Mouse (Mus musculus): ENCODE measurements around the gene Thap7. TPM values are rescaled to one million over a fixed set of nuclear protein-coding genes. Genes with fewer than 3 reads are reported as not detected.
"Not testable (repeated sequence)": the region's sequence is repeated elsewhere in the genome, so short reads cannot be mapped to it uniquely, and the experiment has no call there.

Thap7 gene
- polyA plus RNA-seq, 1 experiment from 2014 or later: 37.0 TPM

GRCm38 (mm10) chr16:17508546-17509239 is 22.2 kb downstream of the Thap7 start, which contains the start of gene Lztr1:
TSS of gene Lztr1 (plus strand) at chr16:17508688.
- H3K9ac ChIP-seq: peak within 1 kb of the TSS; percentile 81
- no peaks in the 10 kb centered on the region for H3K9me3 ChIP-seq (replicated peaks)
- peaks cover 27% of the 10 kb centered on the region for H3K36me3 ChIP-seq
- WGBS: under 1% methylated on average over 50 of the region's 50 CpGs
- H3K4me1 ChIP-seq (replicated peaks): peaks cover 14% of the 10 kb centered on the region
- H3K27ac ChIP-seq (ENCODE audit: poor library complexity, severe bottlenecking): peak within 1 kb of the TSS; percentile 85
- peak; percentile 94 for ATAC-seq (ENCODE audit: insufficient number of reproducible peaks, low FRiP score)
- peaks cover 10% of the 10 kb centered on the region; the same call in 1 of the 2 replicates for H3K27me3 ChIP-seq (replicated peaks)
- H3K4me2 ChIP-seq: peak within 1 kb of the TSS; percentile 71
- H3K4me3 ChIP-seq: peak within 1 kb of the TSS; percentile 79

GRCm38 (mm10) chr16:17508031-17508430 is 22.9 kb downstream of the Thap7 start:
- Histone ChIP-seq H3K9ac (peak overlapping the region; percentile 81), H3K27ac (ENCODE audit: poor library complexity, severe bottlenecking) (peak overlapping the region; percentile 85), H3K36me3 (peaks cover 20% of the 10 kb centered on the region), H3K4me3 (peak overlapping the region; percentile 79), H3K4me1 (replicated peaks) (peaks cover 14% of the 10 kb centered on the region), H3K27me3 (replicated peaks) (peaks cover 16% of the 10 kb centered on the region; the same call in 1 of the 2 replicates), H3K4me2 (peak overlapping the region; percentile 71)
- H3K9me3 ChIP-seq (replicated peaks); ATAC-seq (ENCODE audit: insufficient number of reproducible peaks, low FRiP score): not testable (repeated sequence)
- WGBS: 32% methylated on average over 3 of the region's 3 CpGs

- no peak overlapping the region for H3K27ac ChIP-seq (ENCODE audit: poor library complexity, severe bottlenecking)
Observed at GRCm38 (mm10) chr16:17507018-17507552, 23.9 kb downstream of the Thap7 start.

GRCm38 (mm10) chr16:17502681-17503080 is 28.3 kb downstream of the Thap7 start:
- Histone ChIP-seq H3K4me1 (replicated peaks) (peaks cover 12% of the 10 kb centered on the region), H3K9me3 (replicated peaks) (no peaks in the 10 kb centered on the region), H3K36me3 (no peaks in the 10 kb centered on the region), H3K27ac (ENCODE audit: poor library complexity, severe bottlenecking) (no peak overlapping the region), H3K27me3 (replicated peaks) (peaks cover 16% of the 10 kb centered on the region), H3K9ac (no peak overlapping the region), H3K4me2 (no peak overlapping the region), H3K4me3 (no peak overlapping the region)
- 70% methylated on average over 4 of the region's 4 CpGs for WGBS
- ATAC-seq (ENCODE audit: insufficient number of reproducible peaks, low FRiP score): no peak

More at GRCm38 (mm10) chr16:17507018-17507552, 23.9 kb downstream of the Thap7 start:
- H3K9me3 ChIP-seq (replicated peaks): no peaks in the 10 kb centered on the region
- H3K27me3 ChIP-seq (replicated peaks): peaks cover 16% of the 10 kb centered on the region; the same call in 1 of the 2 replicates
- H3K4me3 ChIP-seq: no peak overlapping the region
- H3K36me3 ChIP-seq: peaks cover 11% of the 10 kb centered on the region
- no peak for ATAC-seq (ENCODE audit: insufficient number of reproducible peaks, low FRiP score)
- no peak overlapping the region for H3K4me2 ChIP-seq
- 0 out of 2 replicates have a peak overlapping the region, but pooled peaks have one; percentile 26 for H3K9ac ChIP-seq
- peaks cover 22% of the 10 kb centered on the region for H3K4me1 ChIP-seq (replicated peaks)
- WGBS: 79% methylated on average over 5 of the region's 5 CpGs

- Histone ChIP-seq H3K4me1 (replicated peaks) (peaks cover 20% of the 10 kb centered on the region), H3K27ac (ENCODE audit: poor library complexity, severe bottlenecking) (no peak overlapping the region), H3K4me2 (no peak overlapping the region), H3K9ac (no peak overlapping the region), H3K4me3 (no peak overlapping the region), H3K9me3 (replicated peaks) (no peaks in the 10 kb centered on the region), H3K36me3 (no peaks in the 10 kb centered on the region), H3K27me3 (replicated peaks) (peaks cover 10% of the 10 kb centered on the region; the same call in 1 of the 2 replicates)
- peak; percentile 46; the same call in 1 of the 2 replicates for ATAC-seq (ENCODE audit: insufficient number of reproducible peaks, low FRiP score)
- 33% methylated on average over 10 of the region's 10 CpGs for WGBS
Observed at GRCm38 (mm10) chr16:17499249-17499883, 31.6 kb downstream of the Thap7 start.

GRCm38 (mm10) chr16:17496499-17497305 is 34.2 kb downstream of the Thap7 start:
- peaks cover 13% of the 10 kb centered on the region for H3K4me1 ChIP-seq (replicated peaks)
- H3K4me2 ChIP-seq: no peak overlapping the region
- H3K36me3 ChIP-seq: no peaks in the 10 kb centered on the region
- no peak overlapping the region for H3K4me3 ChIP-seq
- peaks cover 3% of the 10 kb centered on the region for H3K27me3 ChIP-seq (replicated peaks)
- WGBS: 49% methylated on average over 2 of the region's 2 CpGs
- 0 out of 2 replicates have a peak, but pooled peaks have one; percentile 30 for ATAC-seq (ENCODE audit: insufficient number of reproducible peaks, low FRiP score)
- H3K9me3 ChIP-seq (replicated peaks): no peaks in the 10 kb centered on the region
- no peak overlapping the region for H3K27ac ChIP-seq (ENCODE audit: poor library complexity, severe bottlenecking)
- no peak overlapping the region for H3K9ac ChIP-seq

- H3K4me3 ChIP-seq: no peak overlapping the region
- no peak overlapping the region for H3K9ac ChIP-seq
- ATAC-seq (ENCODE audit: insufficient number of reproducible peaks, low FRiP score): no peak
- no peak overlapping the region for H3K27ac ChIP-seq (ENCODE audit: poor library complexity, severe bottlenecking)
- no peaks in the 10 kb centered on the region for H3K9me3 ChIP-seq (replicated peaks)
- peaks cover 24% of the 10 kb centered on the region for H3K27me3 ChIP-seq (replicated peaks)
- H3K4me2 ChIP-seq: no peak overlapping the region
- H3K4me1 ChIP-seq (replicated peaks): peaks cover 35% of the 10 kb centered on the region
- 64% methylated on average over 5 of the region's 5 CpGs for WGBS
- peaks cover 7% of the 10 kb centered on the region; the same call in 1 of the 2 replicates for H3K36me3 ChIP-seq
Observed at GRCm38 (mm10) chr16:17491896-17492561, 38.9 kb downstream of the Thap7 start.

- WGBS: 75% methylated on average over 5 of the region's 5 CpGs
- Histone ChIP-seq H3K27ac (ENCODE audit: poor library complexity, severe bottlenecking) (no peak overlapping the region), H3K9me3 (replicated peaks) (no peaks in the 10 kb centered on the region)
Observed at GRCm38 (mm10) chr16:17491154-17491553, 39.8 kb downstream of the Thap7 start.

GRCm38 (mm10) chr16:17489469-17490111 is 41.3 kb downstream of the Thap7 start, which contains the start of gene Aifm3:
TSS of gene Aifm3 (plus strand) at chr16:17489611.
- Histone ChIP-seq H3K27me3 (replicated peaks) (peaks cover 24% of the 10 kb centered on the region), H3K9me3 (replicated peaks) (no peaks in the 10 kb centered on the region)
- 1% methylated on average over 47 of the region's 47 CpGs for WGBS

More at GRCm38 (mm10) chr16:17491154-17491553, 39.8 kb downstream of the Thap7 start:
- no peak for ATAC-seq (ENCODE audit: insufficient number of reproducible peaks, low FRiP score)
- Histone ChIP-seq H3K4me2 (no peak overlapping the region), H3K27me3 (replicated peaks) (peaks cover 24% of the 10 kb centered on the region), H3K9ac (no peak overlapping the region), H3K4me3 (no peak overlapping the region), H3K36me3 (peaks cover 7% of the 10 kb centered on the region; the same call in 1 of the 2 replicates), H3K4me1 (replicated peaks) (peaks cover 32% of the 10 kb centered on the region)

More at GRCm38 (mm10) chr16:17489469-17490111, 41.3 kb downstream of the Thap7 start, which contains the start of gene Aifm3:
- Histone ChIP-seq H3K36me3 (peaks cover 19% of the 10 kb centered on the region), H3K4me3 (peak within 1 kb of the TSS; percentile 60), H3K9ac (peak within 1 kb of the TSS; percentile 79), H3K27ac (ENCODE audit: poor library complexity, severe bottlenecking) (no peak within 1 kb of the TSS), H3K4me2 (peak within 1 kb of the TSS; percentile 96), H3K4me1 (replicated peaks) (peaks cover 44% of the 10 kb centered on the region)
- peak; percentile 70 for ATAC-seq (ENCODE audit: insufficient number of reproducible peaks, low FRiP score)
